Mouse (Mus musculus): Measurements from ENCODE around the gene Fgfr2. TPM values are rescaled to one million over a fixed set of nuclear protein-coding genes. Genes with fewer than 3 reads are reported as not detected.
A peak's percentile ranks its signal among the peaks of the same experiment; 100 is the strongest.

Gene Fgfr2
- polyA plus RNA-seq, 1 experiment from 2014 or later = 92.5 TPM

DNA sequence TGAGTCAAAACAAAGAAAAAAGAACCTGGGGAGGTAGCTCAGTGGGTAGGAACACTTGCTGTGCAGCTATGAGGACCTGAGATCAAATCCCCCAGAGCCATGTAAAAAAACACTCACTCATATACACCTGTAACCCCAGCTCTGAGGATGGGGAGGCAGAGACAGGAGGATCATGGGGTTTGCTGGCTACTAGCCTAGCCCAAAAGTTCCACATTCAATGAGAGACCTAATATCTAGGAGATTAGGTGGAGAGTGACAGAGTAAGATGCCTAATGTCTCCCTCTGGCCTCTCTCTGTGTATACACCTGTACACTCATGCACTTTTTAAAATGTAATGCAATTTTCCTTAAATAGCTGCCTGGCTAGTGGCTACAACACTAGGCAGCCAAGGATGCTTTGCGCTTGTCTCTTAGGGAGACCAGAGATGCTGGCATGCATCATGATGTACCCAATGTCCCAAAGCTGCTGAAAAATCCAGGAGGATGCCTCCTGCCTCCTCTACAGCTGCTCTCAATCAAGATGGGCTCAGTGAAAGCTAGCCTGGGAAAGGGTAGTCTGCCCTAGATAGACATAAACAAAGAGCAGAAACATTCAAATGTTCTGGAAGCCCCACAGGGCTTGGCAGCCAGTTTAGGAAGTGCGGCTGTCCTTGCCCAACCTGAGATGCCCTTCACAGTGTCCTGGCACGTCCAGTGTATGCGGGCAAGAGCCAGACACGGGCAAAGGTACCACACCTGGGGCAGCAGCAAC, 231.4 kb downstream of the Fgfr2 start:
- no peak overlapping the region for H3K4me3 ChIP-seq
- peaks cover 10% of the 10 kb centered on the region; the same call in 1 of the 2 replicates for H3K4me1 ChIP-seq (replicated peaks)
- no peaks in the 10 kb centered on the region for H3K9me3 ChIP-seq
- H3K36me3 ChIP-seq = no peaks in the 10 kb centered on the region
- 85% methylated on average over 5 of the region's 5 CpGs for WGBS
- no peaks in the 10 kb centered on the region for H3K27me3 ChIP-seq (ENCODE audit: insufficient read depth, poor library complexity, severe bottlenecking)
- H3K27ac ChIP-seq = no peak overlapping the region
- DNase-seq (ENCODE audit: low spot score) = no peak

DNA sequence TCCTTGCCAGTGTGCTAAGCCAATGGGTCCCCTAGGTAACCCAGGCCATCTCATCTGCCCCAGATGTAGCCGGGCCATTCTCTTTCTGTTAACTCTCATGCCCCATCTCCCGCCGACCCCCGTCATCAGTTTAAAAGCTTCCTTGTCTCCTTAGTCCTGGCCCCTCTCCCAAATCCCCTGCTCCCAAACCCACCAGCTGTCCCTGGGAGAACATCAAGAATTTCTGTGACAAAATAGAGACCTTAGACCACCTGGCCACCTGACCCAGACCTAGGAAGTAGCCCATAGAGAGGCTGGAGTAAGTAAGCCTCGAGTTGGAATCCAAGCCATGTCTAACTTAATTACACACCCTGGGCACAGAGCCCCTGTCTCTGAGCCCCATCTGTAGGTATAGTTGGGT, 232.9 kb downstream of the Fgfr2 start:
- H3K9me3 ChIP-seq = no peaks in the 10 kb centered on the region
- H3K4me3 ChIP-seq = no peak overlapping the region
- peaks cover 6% of the 10 kb centered on the region; the same call in 1 of the 2 replicates for H3K36me3 ChIP-seq
- H3K27ac ChIP-seq = no peak overlapping the region
- no peaks in the 10 kb centered on the region for H3K27me3 ChIP-seq (ENCODE audit: insufficient read depth, poor library complexity, severe bottlenecking)
- WGBS = 88% methylated on average over 5 of the region's 5 CpGs
- no peak for DNase-seq (ENCODE audit: low spot score)
- peaks cover 10% of the 10 kb centered on the region; the same call in 1 of the 2 replicates for H3K4me1 ChIP-seq (replicated peaks)

GRCm38 (mm10) chr7:132889691-132890090, 233.5 kb downstream of the Fgfr2 start:
- Histone ChIP-seq H3K36me3 (peaks cover 11% of the 10 kb centered on the region), H3K9me3 (no peaks in the 10 kb centered on the region), H3K27ac (no peak overlapping the region), H3K4me1 (replicated peaks) (peaks cover 10% of the 10 kb centered on the region; the same call in 1 of the 2 replicates), H3K4me3 (no peak overlapping the region), H3K27me3 (ENCODE audit: insufficient read depth, poor library complexity, severe bottlenecking) (no peaks in the 10 kb centered on the region)
- WGBS = 94% methylated on average over 8 of the region's 8 CpGs
- DNase-seq (ENCODE audit: low spot score) = no peak

GRCm38 (mm10) chr7:132888518-132889249, 234.5 kb downstream of the Fgfr2 start:
- H3K9me3 ChIP-seq = no peaks in the 10 kb centered on the region
- DNase-seq (ENCODE audit: low spot score) = no peak
- peaks cover 10% of the 10 kb centered on the region; the same call in 1 of the 2 replicates for H3K4me1 ChIP-seq (replicated peaks)
- no peak overlapping the region for H3K27ac ChIP-seq
- H3K36me3 ChIP-seq = peaks cover 21% of the 10 kb centered on the region
- no peaks in the 10 kb centered on the region for H3K27me3 ChIP-seq (ENCODE audit: insufficient read depth, poor library complexity, severe bottlenecking)
- WGBS = 62% methylated on average over 4 of the region's 4 CpGs
- no peak overlapping the region for H3K4me3 ChIP-seq

- Histone ChIP-seq H3K4me3 (no peak overlapping the region), H3K27ac (no peak overlapping the region), H3K9me3 (no peaks in the 10 kb centered on the region), H3K27me3 (ENCODE audit: insufficient read depth, poor library complexity, severe bottlenecking) (no peaks in the 10 kb centered on the region), H3K4me1 (replicated peaks) (peaks cover 10% of the 10 kb centered on the region; the same call in 1 of the 2 replicates), H3K36me3 (peaks cover 27% of the 10 kb centered on the region)
- 86% methylated on average over 3 of the region's 3 CpGs for WGBS
- no peak for DNase-seq (ENCODE audit: low spot score)
Observed at GRCm38 (mm10) chr7:132888052-132888451, 235.1 kb downstream of the Fgfr2 start.

GRCm38 (mm10) chr7:132887019-132887804, 235.9 kb downstream of the Fgfr2 start:
- 63% methylated on average over 7 of the region's 7 CpGs for WGBS
- Histone ChIP-seq H3K27me3 (ENCODE audit: insufficient read depth, poor library complexity, severe bottlenecking) (no peaks in the 10 kb centered on the region), H3K9me3 (no peaks in the 10 kb centered on the region), H3K27ac (peak overlapping the region; percentile 59; the same call in 1 of the 2 replicates), H3K4me3 (no peak overlapping the region), H3K4me1 (replicated peaks) (peaks cover 8% of the 10 kb centered on the region; the same call in 1 of the 2 replicates), H3K36me3 (peaks cover 36% of the 10 kb centered on the region)
- peak; percentile 11 for DNase-seq (ENCODE audit: low spot score)

GRCm38 (mm10) chr7:132884031-132884430, 239.1 kb downstream of the Fgfr2 start:
- no peaks in the 10 kb centered on the region for H3K9me3 ChIP-seq
- WGBS = 92% methylated on average over 7 of the region's 7 CpGs
- H3K4me3 ChIP-seq = no peak overlapping the region
- no peak for DNase-seq (ENCODE audit: low spot score)
- H3K27ac ChIP-seq = no peak overlapping the region
- peaks cover 6% of the 10 kb centered on the region; the same call in 1 of the 2 replicates for H3K4me1 ChIP-seq (replicated peaks)
- no peaks in the 10 kb centered on the region for H3K27me3 ChIP-seq (ENCODE audit: insufficient read depth, poor library complexity, severe bottlenecking)
- peaks cover 67% of the 10 kb centered on the region for H3K36me3 ChIP-seq

GRCm38 (mm10) chr7:132882343-132882742, 240.8 kb downstream of the Fgfr2 start:
- Histone ChIP-seq H3K4me1 (replicated peaks) (peaks cover 3% of the 10 kb centered on the region; the same call in 1 of the 2 replicates), H3K4me3 (no peak overlapping the region), H3K27me3 (ENCODE audit: insufficient read depth, poor library complexity, severe bottlenecking) (no peaks in the 10 kb centered on the region), H3K9me3 (no peaks in the 10 kb centered on the region), H3K36me3 (peaks cover 84% of the 10 kb centered on the region), H3K27ac (no peak overlapping the region)
- 82% methylated on average over 2 of the region's 2 CpGs for WGBS
- DNase-seq (ENCODE audit: low spot score) = no peak

- H3K36me3 ChIP-seq = peaks cover 99% of the 10 kb centered on the region
- H3K27me3 ChIP-seq (ENCODE audit: insufficient read depth, poor library complexity, severe bottlenecking) = no peaks in the 10 kb centered on the region
- DNase-seq (ENCODE audit: low spot score) = no peak
- no peak overlapping the region for H3K4me3 ChIP-seq
- H3K9me3 ChIP-seq = no peaks in the 10 kb centered on the region
- no peaks in the 10 kb centered on the region for H3K4me1 ChIP-seq (replicated peaks)
- WGBS = 91% methylated on average over 1 of the region's 1 CpGs
- no peak overlapping the region for H3K27ac ChIP-seq
Observed at GRCm38 (mm10) chr7:132880276-132880675, 242.9 kb downstream of the Fgfr2 start.

GRCm38 (mm10) chr7:132875391-132876086, 247.6 kb downstream of the Fgfr2 start:
- no peak for DNase-seq (ENCODE audit: low spot score)
- Histone ChIP-seq H3K27me3 (ENCODE audit: insufficient read depth, poor library complexity, severe bottlenecking) (no peaks in the 10 kb centered on the region), H3K4me3 (no peak overlapping the region), H3K36me3 (peaks cover 98% of the 10 kb centered on the region), H3K9me3 (no peaks in the 10 kb centered on the region), H3K4me1 (replicated peaks) (no peaks in the 10 kb centered on the region), H3K27ac (no peak overlapping the region)
- 91% methylated on average over 2 of the region's 2 CpGs for WGBS

GRCm38 (mm10) chr7:132873043-132873442, 250.1 kb downstream of the Fgfr2 start:
- Histone ChIP-seq H3K36me3 (peaks cover 97% of the 10 kb centered on the region), H3K27me3 (ENCODE audit: insufficient read depth, poor library complexity, severe bottlenecking) (no peaks in the 10 kb centered on the region), H3K9me3 (no peaks in the 10 kb centered on the region), H3K4me3 (no peak overlapping the region), H3K4me1 (replicated peaks) (no peaks in the 10 kb centered on the region), H3K27ac (no peak overlapping the region)
- no peak for DNase-seq (ENCODE audit: low spot score)
- WGBS = 96% methylated on average over 2 of the region's 2 CpGs

- 95% methylated on average over 9 of the region's 9 CpGs for WGBS
- Histone ChIP-seq H3K36me3 (peaks cover 64% of the 10 kb centered on the region), H3K4me1 (replicated peaks) (no peaks in the 10 kb centered on the region), H3K27me3 (ENCODE audit: insufficient read depth, poor library complexity, severe bottlenecking) (no peaks in the 10 kb centered on the region), H3K9me3 (no peaks in the 10 kb centered on the region), H3K27ac (no peak overlapping the region), H3K4me3 (no peak overlapping the region)
- DNase-seq (ENCODE audit: low spot score) = no peak
Observed at GRCm38 (mm10) chr7:132866316-132866715, 256.8 kb downstream of the Fgfr2 start.

Measured in hindbrain, embryonic 10.5 days (tissue).